ENCODE assay signal across 23 mouse cellular contexts in the genomic region with DNA sequence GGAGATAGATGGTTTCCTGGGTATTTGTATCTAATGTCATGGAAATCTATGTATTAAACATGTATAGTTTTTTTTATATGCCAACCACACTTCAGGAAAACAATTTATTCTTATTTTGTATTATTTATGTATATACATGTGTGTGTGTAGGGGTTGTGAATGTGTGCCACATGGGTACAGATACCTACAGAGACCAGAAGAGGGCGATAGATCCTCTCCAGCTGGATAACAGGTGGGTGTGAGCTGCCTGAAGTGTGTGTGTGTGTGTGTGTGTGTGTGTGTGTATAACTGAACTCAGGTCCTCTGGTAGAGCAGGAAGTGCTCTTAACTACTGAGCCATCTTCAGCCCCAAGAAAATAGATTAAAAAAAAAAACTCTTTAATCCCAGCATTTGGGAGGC. TPM values are rescaled to one million over a fixed set of nuclear protein-coding genes. Genes with fewer than 3 reads are reported as not detected.
DNase-seq lines count a peak whose midpoint lies in the region; ATAC-seq and TF ChIP-seq lines count a peak whose summit lies in the region.
"Had no signal": no experiment of that assay in that cellular context is flagged by ENCODE, and none has a peak within 500 bp of the region (broad histone marks: within the 10 kb centered on the region; RNA-seq: fewer than 3 reads in every experiment).

No protein-coding gene starts in this region.

- DNase-seq in kidney, adult 2 months: peak; percentile 21
- no peak for DNase-seq in kidney, postnatal 25 days
- DNase-seq in lung, embryonic 14.5 days: no peak
- no peak for DNase-seq in lung, adult 2 months
- peak; percentile 49 for DNase-seq in ES-CJ7 (ENCODE audit: low read depth, low spot score)
- DNase-seq in naive thymus-derived CD4-positive, alpha-beta T cell, adult 2 months (ENCODE audit: low read depth): peak; percentile 37
- DNase-seq in adrenal gland, adult 2 months: no peak
- DNase-seq in spleen, adult 12 weeks (ENCODE audit: low spot score): no peak
- DNase-seq: adrenal gland, postnatal 10 days; cerebellum, adult 2 months; cerebellum, postnatal 25 days; forebrain, postnatal 0 days; heart, postnatal 4 days; kidney, adult 18-20 months; kidney, postnatal 10 days; lung, postnatal 36 days; thymus, postnatal 14 days had no signal

- H3K36me3 ChIP-seq in kidney, adult 2 months (ENCODE audit: control insufficient read depth, insufficient read depth, low read length): no peaks in the 10 kb centered on the region
- no peaks in the 10 kb centered on the region for H3K36me3 ChIP-seq in lung, embryonic 14.5 days (ENCODE audit: insufficient read depth)
- H3K36me3 ChIP-seq: embryonic facial prominence, embryonic 12.5 days; heart, embryonic 10.5 days; limb, embryonic 12.5 days; midbrain, embryonic 13.5 days had no signal

- no peaks in the 10 kb centered on the region for H3K9me3 ChIP-seq in lung, embryonic 14.5 days (ENCODE audit: low read depth, low read length)
- H3K9me3 ChIP-seq: embryonic facial prominence, embryonic 12.5 days; heart, embryonic 10.5 days; limb, embryonic 12.5 days; megakaryocyte, embryonic 14.5 days had no signal

- no peak overlapping the region for H3K4me2 ChIP-seq in lung, embryonic 14.5 days
- H3K4me2 ChIP-seq: embryonic facial prominence, embryonic 12.5 days; hindbrain, embryonic 14.5 days; limb, embryonic 12.5 days; midbrain, embryonic 13.5 days had no signal

- TF ChIP-seq CTCF in kidney, adult 2 months (conservative IDR thresholded peaks at IDR 0.05; ENCODE audit: insufficient read depth, insufficient read length, low read depth, low read length): peak; percentile 28; the same call in 1 of the 2 replicates
- TF ChIP-seq CTCF in lung, embryonic 14.5 days (IDR thresholded peaks at IDR 0.05; ENCODE audit: low read depth): peak; percentile 23; the same call in 1 of the 2 replicates
- no peak for TF ChIP-seq CTCF in lung, adult 2 months (IDR thresholded peaks at IDR 0.05; ENCODE audit: insufficient read depth, low read length)

- no peak for TF ChIP-seq POLR2A in kidney, adult 2 months (IDR thresholded peaks at IDR 0.05; ENCODE audit: low read depth, low read length)
- no peak for TF ChIP-seq POLR2A in lung, adult 2 months (IDR thresholded peaks at IDR 0.05; ENCODE audit: borderline replicate concordance, extremely low read depth, low read depth, low read length)

- no peak overlapping the region for H3K27ac ChIP-seq in kidney, adult 2 months (ENCODE audit: insufficient read depth, low read depth, low read length)
- no peak overlapping the region for H3K27ac ChIP-seq in lung, embryonic 14.5 days (ENCODE audit: low read depth)
- H3K27ac ChIP-seq: embryonic facial prominence, embryonic 12.5 days; heart, embryonic 10.5 days; hindbrain, embryonic 14.5 days; limb, embryonic 12.5 days; midbrain, embryonic 13.5 days had no signal

- no peaks in the 10 kb centered on the region for H3K27me3 ChIP-seq in kidney, adult 2 months (replicated peaks; ENCODE audit: control insufficient read depth, insufficient read depth, low read length)
- H3K27me3 ChIP-seq in lung, embryonic 14.5 days (ENCODE audit: insufficient read depth, low read length): no peaks in the 10 kb centered on the region
- H3K27me3 ChIP-seq: embryonic facial prominence, embryonic 12.5 days; limb, embryonic 12.5 days; megakaryocyte, embryonic 14.5 days had no signal

- H3K9ac ChIP-seq in lung, embryonic 14.5 days: no peak overlapping the region
- H3K9ac ChIP-seq: embryonic facial prominence, embryonic 12.5 days; forebrain, postnatal 0 days; hindbrain, embryonic 14.5 days; limb, embryonic 12.5 days; midbrain, embryonic 13.5 days had no signal

- H3K4me1 ChIP-seq in kidney, adult 2 months (ENCODE audit: control insufficient read depth, insufficient read depth, low read length): peaks cover 22% of the 10 kb centered on the region
- H3K4me1 ChIP-seq in lung, embryonic 14.5 days (ENCODE audit: insufficient read depth): peaks cover 5% of the 10 kb centered on the region; the same call in 1 of the 2 replicates
- H3K4me1 ChIP-seq in lung, adult 2 months (ENCODE audit: control insufficient read depth, insufficient read depth, low read length): peaks cover 3% of the 10 kb centered on the region; the same call in 1 of the 2 replicates

- ATAC-seq in lung, embryonic 14.5 days (ENCODE audit: insufficient read depth): no peak
- ATAC-seq: forebrain, postnatal 0 days; midbrain, embryonic 13.5 days had no signal

- H3K4me3 ChIP-seq in kidney, adult 2 months (ENCODE audit: insufficient read depth, low read depth, low read length): no peak overlapping the region
- no peak overlapping the region for H3K4me3 ChIP-seq in lung, embryonic 14.5 days (ENCODE audit: low read depth, low read length)
- H3K4me3 ChIP-seq in lung, adult 2 months (replicated peaks; ENCODE audit: extremely low read depth, low read depth, low read length): no peak overlapping the region
- H3K4me3 ChIP-seq: embryonic facial prominence, embryonic 12.5 days; heart, embryonic 10.5 days; limb, embryonic 12.5 days; megakaryocyte, embryonic 14.5 days; midbrain, embryonic 13.5 days had no signal

- WGBS in kidney, adult 2 months: 86% methylated on average over 1 of the region's 1 CpGs
- WGBS in lung, embryonic 14.5 days: 80% methylated on average over 1 of the region's 1 CpGs
- WGBS in lung, adult 2 months: 86% methylated on average over 1 of the region's 1 CpGs

RNA-seq across cellular contexts. Expression of gene Vdac1, which starts 5.1 kb away (rescaled TPM):
- polyA plus RNA-seq in kidney, adult 2 months (2012; rRNA removed): 259 and 341 TPM in 2 replicates
- polyA plus RNA-seq in lung, embryonic 14.5 days (2014; fragmentation: Nextera tagmentation; extraction: Ambion mirVana): 219 TPM in 2 replicates
- polyA plus RNA-seq in lung, adult 2 months (2012; rRNA removed): 34.1 and 65.1 TPM in 2 replicates
- total RNA-seq in adrenal gland, adult 2 months (2021): 100 to 1,000 TPM; 353 to 458 TPM
- polyA plus RNA-seq in adrenal gland, adult 2 months (2012; rRNA removed): 52.6 and 60.1 TPM in 2 replicates

RNA-seq across cellular contexts. Expression of gene 9530068E07Rik, which starts 40.6 kb away (rescaled TPM):
- polyA plus RNA-seq in kidney, adult 2 months (2012; rRNA removed): 219 and 245 TPM in 2 replicates
- 235 and 242 TPM in 2 replicates for polyA plus RNA-seq in lung, embryonic 14.5 days (2014; fragmentation: Nextera tagmentation; extraction: Ambion mirVana)
- polyA plus RNA-seq in lung, adult 2 months (2012; rRNA removed): 160 and 194 TPM in 2 replicates
- total RNA-seq in adrenal gland, adult 2 months (2021): 100 to 1,000 TPM; 142 to 144 TPM
- 241 and 242 TPM in 2 replicates for polyA plus RNA-seq in adrenal gland, adult 2 months (2012; rRNA removed)

Comparison
In these comparisons a context has a peak if more than half of its experiments do, and no peak if none do; other contexts are left out.
1. DNase-seq: peak in kidney, adult 2 months (single experiment), ES-CJ7 (single experiment) and naive thymus-derived CD4-positive, alpha-beta T cell, adult 2 months (single experiment); none in kidney, postnatal 25 days (0 of 2), lung, embryonic 14.5 days (single experiment), lung, adult 2 months (single experiment), adrenal gland, adult 2 months (single experiment) and spleen, adult 12 weeks (single experiment).